Mouse (Mus musculus): Measurements from ENCODE around the gene Birc3.
"Not testable (repeated sequence)": the region's sequence is repeated elsewhere in the genome, so short reads cannot be mapped to it uniquely, and the experiment has no call there.

The Birc3 gene

DNA sequence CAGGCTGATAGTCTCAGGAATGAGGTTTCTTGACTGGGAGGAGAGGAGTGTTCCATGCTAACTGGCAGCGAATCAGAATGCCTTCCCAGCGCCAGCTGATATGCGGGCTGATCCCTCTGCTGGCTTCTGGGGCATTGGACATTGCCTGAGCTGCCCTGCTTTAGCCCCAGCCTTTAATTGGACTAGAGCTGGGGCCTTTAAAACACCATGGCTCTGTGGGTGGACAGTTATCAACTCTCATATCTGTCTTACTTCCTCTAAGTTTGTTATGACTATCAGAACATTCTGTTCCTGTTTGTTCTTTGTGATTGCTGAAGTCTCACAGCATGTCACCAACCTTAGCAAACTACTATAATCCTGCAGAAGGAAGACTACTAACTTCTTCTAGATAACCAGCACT is 5.0 kb downstream of the Birc3 start:
- no peak for DNase-seq (ENCODE audit: low spot score)

DNA sequence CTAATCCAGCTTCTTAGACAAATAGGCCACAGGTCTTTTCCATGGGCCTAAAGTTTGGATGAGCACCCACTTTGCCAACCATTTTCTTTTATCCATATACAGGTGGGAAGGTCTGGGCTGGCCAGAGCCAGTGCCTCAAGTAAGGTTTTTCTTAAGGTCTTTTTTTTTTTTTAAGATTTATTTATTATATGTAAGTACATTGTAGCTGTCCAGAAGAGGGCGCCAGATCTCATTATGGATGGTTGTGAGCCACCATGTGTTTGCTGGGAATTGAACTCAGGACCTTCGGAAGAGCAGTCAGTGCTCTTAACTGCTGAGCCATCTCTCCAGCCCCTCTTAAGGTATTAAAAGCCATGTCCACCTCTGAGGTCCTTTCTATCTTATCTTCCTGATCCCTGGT is 6.0 kb downstream of the Birc3 start:
- DNase-seq (ENCODE audit: low spot score), result not testable (repeated sequence)

- DNase-seq (ENCODE audit: low spot score), result no peak
These were observed 12.0 kb downstream of the Birc3 start for GRCm38 (mm10) chr9:7860976-7861375.

DNA sequence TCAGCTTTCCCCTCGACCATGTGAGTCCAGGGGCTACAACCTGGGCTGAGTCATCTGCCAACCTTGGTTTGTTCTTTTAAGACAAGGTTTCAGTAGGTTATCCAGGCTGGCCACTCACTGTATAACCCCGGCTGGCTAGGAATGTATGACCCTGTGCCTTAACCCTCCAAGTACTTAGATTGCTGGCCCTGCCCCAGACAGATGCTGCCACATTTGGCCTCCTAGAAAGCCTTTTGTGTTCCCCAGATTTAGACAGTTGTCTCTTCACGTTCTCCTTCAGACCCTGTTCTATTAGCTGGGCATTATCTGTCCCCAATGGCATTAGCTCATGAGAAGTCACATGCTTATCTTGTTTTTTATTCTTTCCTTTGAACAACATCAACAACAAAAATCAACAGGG is 17.1 kb downstream of the Birc3 start:
- DNase-seq (ENCODE audit: low spot score), result no peak

DNA sequence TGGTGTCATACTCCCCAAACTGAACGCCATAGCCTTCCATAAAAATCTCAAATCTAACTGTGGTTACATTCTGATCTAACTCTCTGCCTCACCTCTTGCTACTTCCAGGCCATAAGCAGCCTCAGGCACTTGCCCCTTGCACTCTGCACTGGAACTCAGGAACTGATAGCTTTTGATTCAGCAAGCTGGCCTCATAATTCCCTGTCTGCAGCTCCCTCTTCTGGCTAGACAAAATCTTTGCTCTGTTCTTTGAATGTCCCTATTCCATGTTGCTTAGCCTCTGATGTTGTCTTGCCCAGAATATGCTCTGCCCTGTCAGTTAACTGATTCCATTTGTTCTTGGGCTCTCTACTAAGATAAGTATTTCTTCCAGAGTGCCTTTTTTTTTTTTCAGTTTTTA is 17.6 kb downstream of the Birc3 start:
- DNase-seq (ENCODE audit: low spot score), result no peak

DNA sequence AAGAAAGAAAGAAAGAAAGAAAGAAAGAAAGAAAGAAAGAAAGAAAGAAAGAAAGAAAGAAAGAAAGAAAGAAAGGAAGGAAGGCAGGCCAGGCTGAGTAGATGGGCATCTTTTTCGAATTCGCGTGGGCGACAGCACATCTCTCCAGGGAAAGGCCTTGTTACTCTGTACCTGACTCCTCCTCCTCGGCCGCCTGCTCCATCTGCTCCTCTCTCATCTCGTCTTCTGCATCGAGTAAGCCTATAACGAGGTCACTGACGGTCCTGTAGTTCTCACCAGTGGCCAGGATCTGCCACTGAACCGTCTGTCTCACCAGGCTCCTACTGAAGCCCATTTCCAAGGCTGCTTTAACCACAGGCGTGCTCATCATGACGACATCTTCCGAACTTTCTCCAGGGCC is 18.8 kb downstream of the Birc3 start:
- not testable (repeated sequence) for DNase-seq (ENCODE audit: low spot score)

- DNase-seq (ENCODE audit: low spot score), result no peak
These were observed 20.4 kb downstream of the Birc3 start for GRCm38 (mm10) chr9:7852346-7853230.

GRCm38 (mm10) chr9:7851841-7852240 is 21.1 kb downstream of the Birc3 start:
- DNase-seq (ENCODE audit: low spot score), result no peak

GRCm38 (mm10) chr9:7848191-7848590 is 24.8 kb downstream of the Birc3 start:
- DNase-seq (ENCODE audit: low spot score), result no peak

DNA sequence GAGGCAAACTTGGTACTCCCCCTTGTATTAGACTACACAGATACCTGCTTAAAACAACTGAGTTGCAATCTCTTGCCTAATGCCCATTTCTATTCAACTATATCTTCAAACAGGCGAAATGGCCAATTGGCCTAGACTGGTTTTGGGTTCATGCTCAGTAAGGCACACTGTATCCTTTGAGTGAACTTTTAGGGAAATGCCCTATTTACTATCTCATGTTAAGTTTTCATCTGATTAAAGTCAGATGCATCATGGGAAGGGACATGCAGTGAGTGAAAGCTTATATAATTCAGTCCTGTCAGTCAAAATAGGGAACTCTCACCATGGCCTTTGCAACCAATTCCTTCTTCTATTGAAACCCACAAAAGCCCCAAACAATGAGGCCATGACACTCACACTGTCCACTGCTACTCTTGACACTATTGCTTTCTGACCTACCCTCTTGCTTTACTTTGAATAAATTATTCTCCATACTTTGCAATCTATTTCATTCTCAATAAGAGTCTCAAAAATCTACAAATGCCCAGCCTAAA is 26.3 kb downstream of the Birc3 start:
- DNase-seq (ENCODE audit: low spot score), result no peak

DNA sequence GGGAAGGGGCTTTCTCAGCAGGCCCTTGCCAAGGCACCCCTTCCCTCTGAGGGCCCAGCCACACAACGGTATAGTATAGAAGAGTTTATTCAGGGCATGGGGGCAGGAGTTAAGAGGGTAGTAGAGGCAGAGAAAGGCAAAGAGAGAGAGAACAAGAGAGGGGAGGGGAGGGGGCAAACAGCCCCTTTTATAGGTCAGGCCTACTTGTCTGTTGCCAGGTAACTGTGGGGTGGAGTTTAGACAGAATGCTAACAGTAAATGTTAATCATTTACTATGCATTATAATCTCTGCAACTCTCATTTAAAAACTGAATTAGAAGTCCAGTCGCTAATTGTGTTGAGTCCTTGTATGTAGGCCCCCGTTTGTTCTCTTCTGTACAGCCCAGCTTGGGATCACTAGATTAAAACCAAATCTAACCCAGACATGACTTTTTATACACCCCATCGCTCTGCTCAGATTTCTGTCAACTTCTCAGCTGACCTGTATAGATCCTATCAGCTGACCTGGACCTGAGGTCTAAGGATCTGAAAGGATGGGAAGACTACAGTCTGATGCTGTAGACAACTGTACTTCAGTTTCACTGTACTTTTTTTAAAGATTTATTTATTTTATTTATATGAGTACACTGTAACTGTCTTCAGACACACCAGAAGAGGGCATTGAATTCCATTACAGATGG is 27.6 kb downstream of the Birc3 start:
- no peak for DNase-seq (ENCODE audit: low spot score)

DNA sequence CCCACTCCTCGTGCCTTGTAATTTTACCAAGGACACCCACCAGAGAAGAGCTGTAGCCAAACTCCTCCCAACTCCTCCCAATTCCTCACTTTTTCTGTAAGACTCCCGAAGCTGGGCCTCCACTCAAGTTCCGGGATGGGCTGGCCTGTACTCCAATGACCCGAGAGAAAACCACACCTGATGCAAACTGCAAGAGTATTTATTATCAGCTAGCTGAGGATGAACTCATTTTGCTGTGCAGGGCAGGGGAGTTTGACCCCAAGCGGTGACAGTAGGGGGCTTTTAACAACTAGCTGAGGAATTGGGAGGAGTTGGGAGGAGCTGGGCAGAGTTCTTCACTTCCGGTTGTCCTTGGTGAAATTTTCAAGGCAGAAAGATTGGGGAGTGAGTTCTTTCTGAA is 31.8 kb downstream of the Birc3 start:
- no peak for DNase-seq (ENCODE audit: low spot score)

DNA sequence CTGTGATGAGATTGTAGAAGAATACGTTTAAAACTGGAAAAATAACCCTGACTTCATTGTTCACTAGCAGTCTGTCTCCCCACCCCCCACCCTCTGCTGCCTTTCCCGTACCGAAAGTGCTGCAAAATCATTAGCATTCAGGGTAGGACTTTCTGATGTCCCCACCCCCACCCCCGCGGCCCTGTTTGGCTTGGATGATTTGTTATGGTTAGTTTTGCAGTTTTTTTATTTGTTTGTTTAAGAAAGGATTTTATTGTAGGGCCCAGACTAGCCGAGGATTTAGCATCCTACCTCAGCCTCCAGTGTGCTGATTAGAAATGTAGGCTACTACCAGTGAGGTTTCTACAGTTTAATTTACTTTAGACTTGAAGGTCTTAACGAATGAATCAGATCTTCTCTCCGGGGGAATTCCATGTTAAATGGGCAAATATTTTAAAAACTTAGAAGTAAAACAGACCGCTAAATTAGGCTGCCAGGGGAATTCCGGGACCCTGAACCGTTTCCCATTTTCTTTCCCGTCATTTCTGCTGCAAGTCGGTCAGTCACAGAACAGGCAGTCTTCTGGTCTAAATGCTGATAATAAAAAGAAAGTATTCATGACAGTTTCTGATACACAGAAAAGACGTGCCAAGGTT is 35.1 kb downstream of the Birc3 start:
- no peak for DNase-seq (ENCODE audit: low spot score)

- DNase-seq (ENCODE audit: low spot score), result peak; percentile 87
These were observed 35.8 kb downstream of the Birc3 start, which contains the start of gene Birc2 for GRCm38 (mm10) chr9:7836905-7837805. Gene Birc2, minus strand, starts transcription at chr9:7837064.

GRCm38 (mm10) chr9:7836331-7836730 is 36.7 kb downstream of the Birc3 start:
- DNase-seq (ENCODE audit: low spot score), result no peak

DNA sequence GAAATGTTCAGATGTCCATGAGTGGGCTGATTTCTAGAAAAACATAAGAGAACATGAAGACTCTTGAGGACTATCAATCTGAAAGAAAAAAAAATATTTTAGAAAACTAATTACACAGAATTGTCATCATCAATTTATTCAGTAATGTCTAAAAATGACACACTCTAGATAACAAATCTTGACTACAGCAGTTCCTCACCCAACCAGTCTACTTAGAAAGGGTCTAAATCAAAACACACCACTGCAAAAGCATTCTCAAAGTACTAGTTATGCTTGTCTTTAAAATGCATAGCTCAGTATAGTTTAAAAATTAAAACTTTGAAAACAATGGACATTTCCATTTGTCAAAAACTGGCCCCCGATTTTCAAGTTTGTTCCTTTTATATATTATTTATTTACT is 37.7 kb downstream of the Birc3 start:
- DNase-seq (ENCODE audit: low spot score), result no peak

- DNase-seq (ENCODE audit: low spot score), result no peak
These were observed 39.6 kb downstream of the Birc3 start for GRCm38 (mm10) chr9:7833421-7833820.

- no peak for DNase-seq (ENCODE audit: low spot score)
These were observed 43.2 kb downstream of the Birc3 start for GRCm38 (mm10) chr9:7829531-7830528.

DNA sequence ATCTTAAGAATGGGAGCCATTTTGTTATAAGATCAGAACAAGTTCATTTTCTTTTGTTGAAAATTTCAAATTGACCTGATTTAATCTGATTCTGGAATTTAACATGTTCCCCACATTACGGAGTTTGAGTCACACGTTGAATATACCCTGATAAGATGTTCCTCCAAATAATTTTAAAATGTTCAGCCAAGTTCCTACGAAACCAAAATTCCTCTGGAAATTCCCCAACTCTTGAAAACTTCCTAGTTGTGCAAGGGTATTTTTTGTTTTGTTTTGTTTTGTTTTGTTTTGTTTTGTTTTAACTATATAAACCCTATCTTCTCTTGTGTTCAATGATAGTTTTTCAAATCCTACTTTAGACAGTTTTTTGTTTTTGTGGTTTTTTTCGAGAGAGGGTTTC is 44.3 kb downstream of the Birc3 start:
- DNase-seq (ENCODE audit: low spot score), result no peak

DNA sequence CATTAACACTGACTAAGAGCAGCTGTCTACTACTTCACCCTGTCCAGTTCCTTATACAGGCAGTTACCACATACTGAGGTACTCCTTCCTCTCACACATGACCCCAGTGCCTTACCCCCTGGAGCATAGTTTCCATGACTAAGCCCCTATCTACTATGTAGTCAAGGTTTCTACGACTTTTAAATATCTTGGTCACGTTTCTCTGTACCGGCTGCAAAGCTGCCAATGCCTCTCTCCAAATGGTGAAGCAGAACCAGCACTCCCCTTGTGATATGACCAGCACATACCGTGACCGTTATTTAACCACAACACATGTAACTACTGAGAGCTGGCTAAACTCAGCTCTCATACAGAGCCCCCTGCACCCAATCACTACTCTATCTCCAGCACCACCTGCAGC is 48.1 kb downstream of the Birc3 start:
- no peak for DNase-seq (ENCODE audit: low spot score)
